Mouse (Mus musculus): ENCODE measurements at regions not wholly inside any gene's neighbourhood (a gene's known extent, or its start where the extent isn't known, plus 50 kb on each side); places are given as distances from the start of the nearest gene placed in this dataset.

DNA sequence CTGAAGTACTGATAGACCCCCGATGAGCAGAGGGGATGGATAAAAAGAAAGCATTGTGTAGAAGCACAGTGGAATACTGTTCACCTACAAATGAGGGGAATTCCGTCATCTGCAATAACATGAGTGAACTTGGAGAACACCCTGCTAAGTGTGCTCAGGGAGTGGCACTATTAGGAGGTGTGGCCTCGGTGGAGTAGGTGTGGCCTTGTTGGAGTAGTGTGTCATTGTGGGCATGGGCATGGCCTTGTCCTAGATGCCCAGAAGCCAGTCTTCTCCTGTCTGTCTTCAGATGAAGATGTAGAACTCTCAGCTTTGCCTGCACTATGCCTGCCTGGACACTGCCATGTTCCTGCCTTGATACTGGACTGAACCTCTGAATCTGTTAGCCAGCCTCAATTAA is 86.2 kb upstream of the Kl start:
- H3K27ac ChIP-seq (replicated peaks) = no peak overlapping the region
- no peak overlapping the region for H3K4me2 ChIP-seq
- H3K27me3 ChIP-seq = no peaks in the 10 kb centered on the region
- no peak overlapping the region for H3K9ac ChIP-seq
- no peaks in the 10 kb centered on the region for H3K4me1 ChIP-seq (replicated peaks)
- 85% methylated on average over 3 of the region's 3 CpGs for WGBS
- H3K4me3 ChIP-seq = no peak overlapping the region
- no peaks in the 10 kb centered on the region for H3K36me3 ChIP-seq
- H3K9me3 ChIP-seq = 0 out of 2 replicates have a peak, but pooled peaks cover 4% of the 10 kb centered on the region
- ATAC-seq (ENCODE audit: low read depth) = no peak

DNA sequence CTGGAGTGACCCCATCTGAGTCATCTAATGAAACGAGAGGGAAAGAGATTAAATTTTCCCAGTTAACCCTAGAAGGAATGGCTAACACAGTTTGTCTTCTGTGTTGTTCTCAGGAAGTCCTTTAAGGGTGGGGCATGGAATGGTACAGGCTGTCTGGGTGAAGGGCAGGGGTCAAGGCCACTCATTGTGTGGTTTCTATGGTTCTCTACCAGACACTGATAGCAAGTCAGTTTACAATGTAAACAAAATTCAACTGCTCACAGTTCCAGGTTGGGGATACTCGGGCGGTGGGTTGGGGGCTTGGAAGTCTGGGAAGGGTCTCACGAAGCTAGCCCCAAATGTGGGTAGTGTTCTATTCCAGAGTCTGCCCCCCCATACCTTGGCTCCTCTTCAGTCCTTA is 82.5 kb upstream of the Kl start:
- WGBS = 80% methylated on average over 4 of the region's 4 CpGs
- Histone ChIP-seq H3K27me3 (no peaks in the 10 kb centered on the region), H3K4me1 (replicated peaks) (no peaks in the 10 kb centered on the region), H3K9me3 (0 out of 2 replicates have a peak, but pooled peaks cover 4% of the 10 kb centered on the region), H3K36me3 (no peaks in the 10 kb centered on the region), H3K4me3 (no peak overlapping the region), H3K27ac (replicated peaks) (no peak overlapping the region), H3K9ac (no peak overlapping the region), H3K4me2 (no peak overlapping the region)
- no peak for ATAC-seq (ENCODE audit: low read depth)

DNA sequence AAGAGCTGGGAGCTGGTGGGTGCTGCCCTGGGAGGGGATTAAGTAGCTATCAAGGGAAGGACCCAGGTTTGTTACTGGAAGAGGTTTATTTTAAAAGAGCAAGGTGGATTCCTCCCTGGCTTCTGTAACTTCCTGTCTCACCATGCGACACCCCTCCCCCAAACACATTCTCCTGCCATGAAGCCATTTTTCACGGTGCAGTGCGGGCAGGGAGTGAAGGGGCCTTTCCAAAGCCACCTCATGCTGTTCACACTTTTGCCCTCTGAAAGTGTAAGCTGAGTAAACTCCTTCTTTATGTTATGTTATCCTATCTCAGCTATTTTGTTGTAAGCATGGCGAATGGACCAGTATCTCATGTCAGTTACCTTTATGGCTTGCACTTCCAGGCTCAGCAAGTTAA is 73.6 kb upstream of the Kl start:
- Histone ChIP-seq H3K4me3 (no peak overlapping the region), H3K4me1 (replicated peaks) (peaks cover 18% of the 10 kb centered on the region), H3K27ac (replicated peaks) (peak overlapping the region; percentile 25), H3K4me2 (no peak overlapping the region), H3K27me3 (no peaks in the 10 kb centered on the region), H3K36me3 (no peaks in the 10 kb centered on the region), H3K9ac (no peak overlapping the region), H3K9me3 (no peaks in the 10 kb centered on the region)
- ATAC-seq (ENCODE audit: low read depth) = no peak
- 38% methylated on average over 4 of the region's 4 CpGs for WGBS

DNA sequence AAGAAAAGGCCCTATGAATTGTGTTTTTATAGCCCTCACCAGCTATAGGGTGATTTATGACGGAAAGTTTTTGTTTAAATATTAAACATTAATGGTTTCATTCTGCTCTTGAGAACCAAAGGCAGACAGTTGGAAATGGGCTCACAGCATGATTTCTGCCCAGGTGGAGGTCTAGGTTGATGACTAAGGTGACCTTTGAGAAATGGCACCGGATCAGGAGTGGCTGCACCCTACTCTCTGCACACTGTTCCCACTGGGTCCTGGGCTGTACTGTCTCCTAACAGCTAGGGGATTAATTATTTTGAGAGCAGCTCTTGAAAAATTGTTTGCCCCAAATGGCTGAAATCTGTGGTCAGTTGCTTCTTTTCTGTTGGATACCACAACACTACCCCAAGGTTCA is 68.7 kb upstream of the Kl start:
- H3K27me3 ChIP-seq = no peaks in the 10 kb centered on the region
- no peak overlapping the region for H3K4me3 ChIP-seq
- no peaks in the 10 kb centered on the region for H3K9me3 ChIP-seq
- H3K36me3 ChIP-seq = no peaks in the 10 kb centered on the region
- 79% methylated on average over 2 of the region's 2 CpGs for WGBS
- no peak for ATAC-seq (ENCODE audit: low read depth)
- no peak overlapping the region for H3K27ac ChIP-seq (replicated peaks)
- H3K4me1 ChIP-seq (replicated peaks) = peaks cover 13% of the 10 kb centered on the region
- no peak overlapping the region for H3K4me2 ChIP-seq
- no peak overlapping the region for H3K9ac ChIP-seq

DNA sequence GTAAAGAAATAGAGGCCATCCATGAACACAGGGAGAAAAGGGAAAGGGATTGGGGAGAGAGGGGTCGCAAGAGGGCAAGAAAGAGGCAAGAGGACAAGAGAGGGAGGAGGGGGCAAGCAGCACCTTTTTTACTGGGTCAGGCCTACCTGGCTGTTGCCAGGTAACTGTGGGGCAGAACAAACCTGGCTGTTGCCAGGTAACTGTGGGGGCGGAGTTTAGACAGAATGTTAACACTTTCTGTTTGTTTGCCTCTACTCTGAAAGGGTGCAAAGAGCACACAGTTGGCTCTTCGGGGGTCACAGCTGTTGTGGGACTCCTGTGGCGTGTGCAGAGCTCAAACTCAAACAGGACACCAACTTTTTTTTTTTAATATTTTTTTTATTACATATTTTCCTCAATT is 62.3 kb upstream of the Kl start:
- 98% methylated on average over 4 of the region's 4 CpGs for WGBS
- no peak for ATAC-seq (ENCODE audit: low read depth)

DNA sequence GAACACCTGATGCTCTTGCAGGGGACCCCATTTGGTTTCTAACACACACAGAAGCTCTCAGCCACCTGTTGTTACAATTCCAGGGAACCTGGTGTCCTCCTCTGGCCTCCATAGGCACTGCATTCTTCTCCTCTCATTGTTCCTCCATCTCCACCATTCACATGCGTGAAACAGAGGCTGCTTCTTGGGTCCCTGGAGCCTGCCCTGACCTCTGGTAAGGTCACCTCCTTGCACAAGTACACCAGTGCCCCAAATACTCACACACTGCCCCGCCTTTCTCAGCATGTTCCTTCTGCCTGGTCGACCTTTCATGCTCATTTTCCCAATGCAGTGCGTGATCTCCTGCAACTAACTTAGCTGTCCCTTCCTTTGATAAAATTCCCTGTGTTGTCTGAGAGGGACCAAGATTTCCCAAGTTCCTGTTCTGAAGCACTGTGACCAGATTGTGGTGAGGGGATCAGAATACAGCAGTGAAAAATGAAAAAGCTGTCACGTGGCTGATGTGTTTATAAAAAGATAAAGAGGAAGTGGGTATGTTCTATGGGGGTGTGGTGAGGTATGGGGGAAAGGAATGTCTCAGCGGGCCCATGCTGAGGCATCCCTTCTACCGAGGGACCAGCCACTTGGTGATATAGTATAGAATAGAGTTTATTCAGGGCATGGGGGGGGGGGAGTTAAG is 61.0 kb upstream of the Kl start:
- H3K27ac ChIP-seq (replicated peaks) = no peak overlapping the region
- ATAC-seq (ENCODE audit: low read depth) = no peak
- WGBS = 51% methylated on average over 7 of the region's 7 CpGs

More for the DNA sequence above, 62.3 kb upstream of the Kl start:
- H3K27ac ChIP-seq (replicated peaks) = no peak overlapping the region
- H3K9ac ChIP-seq = no peak overlapping the region
- peaks cover 10% of the 10 kb centered on the region; the same call in 1 of the 2 replicates for H3K4me1 ChIP-seq (replicated peaks)
- no peaks in the 10 kb centered on the region for H3K9me3 ChIP-seq
- no peak overlapping the region for H3K4me3 ChIP-seq
- H3K27me3 ChIP-seq = no peaks in the 10 kb centered on the region
- H3K36me3 ChIP-seq = no peaks in the 10 kb centered on the region
- no peak overlapping the region for H3K4me2 ChIP-seq

DNA sequence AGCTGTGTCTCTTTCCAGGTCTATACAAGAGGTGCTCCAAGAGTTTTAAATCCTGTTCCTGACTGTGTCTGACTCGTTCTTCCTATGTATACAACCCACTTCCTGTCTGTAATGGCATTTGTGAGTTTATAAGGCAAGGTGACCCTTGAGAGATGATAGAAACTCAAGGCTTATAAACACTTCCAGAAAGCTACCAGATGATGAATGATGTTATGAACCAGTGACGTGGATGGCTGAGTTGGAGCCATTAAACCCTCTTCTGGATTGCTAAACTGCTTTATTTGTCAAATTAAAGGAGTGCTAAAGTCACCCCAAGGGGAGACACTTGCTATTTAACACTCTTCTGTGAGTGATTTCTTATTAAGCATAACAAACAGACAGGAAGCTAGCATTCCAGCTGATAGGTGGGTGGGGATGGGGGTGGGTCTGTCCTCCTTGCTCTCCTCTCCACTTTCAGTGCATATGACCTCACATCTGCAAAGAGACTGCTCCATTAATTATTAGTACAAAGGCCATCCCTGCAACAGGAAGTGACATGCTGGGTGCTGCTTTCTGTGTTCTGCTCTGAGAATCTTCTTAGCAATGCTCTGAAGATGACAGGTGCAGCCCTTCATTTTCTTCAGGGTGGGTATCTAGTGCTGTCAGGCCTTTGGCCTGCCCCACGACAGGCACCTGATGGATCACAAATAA is 58.2 kb upstream of the Kl start:
- 28% methylated on average over 3 of the region's 3 CpGs for WGBS
- Histone ChIP-seq H3K4me1 (replicated peaks) (peaks cover 10% of the 10 kb centered on the region; the same call in 1 of the 2 replicates), H3K36me3 (no peaks in the 10 kb centered on the region), H3K9me3 (no peaks in the 10 kb centered on the region), H3K4me3 (no peak overlapping the region), H3K27me3 (no peaks in the 10 kb centered on the region), H3K27ac (replicated peaks) (peak overlapping the region; percentile 49), H3K4me2 (no peak overlapping the region), H3K9ac (no peak overlapping the region)
- ATAC-seq (ENCODE audit: low read depth) = peak; percentile 62

More for the DNA sequence above, 61.0 kb upstream of the Kl start:
- Histone ChIP-seq H3K4me2 (no peak overlapping the region), H3K36me3 (no peaks in the 10 kb centered on the region), H3K27me3 (no peaks in the 10 kb centered on the region), H3K9me3 (no peaks in the 10 kb centered on the region), H3K9ac (no peak overlapping the region), H3K4me3 (no peak overlapping the region), H3K4me1 (replicated peaks) (peaks cover 10% of the 10 kb centered on the region; the same call in 1 of the 2 replicates)

DNA sequence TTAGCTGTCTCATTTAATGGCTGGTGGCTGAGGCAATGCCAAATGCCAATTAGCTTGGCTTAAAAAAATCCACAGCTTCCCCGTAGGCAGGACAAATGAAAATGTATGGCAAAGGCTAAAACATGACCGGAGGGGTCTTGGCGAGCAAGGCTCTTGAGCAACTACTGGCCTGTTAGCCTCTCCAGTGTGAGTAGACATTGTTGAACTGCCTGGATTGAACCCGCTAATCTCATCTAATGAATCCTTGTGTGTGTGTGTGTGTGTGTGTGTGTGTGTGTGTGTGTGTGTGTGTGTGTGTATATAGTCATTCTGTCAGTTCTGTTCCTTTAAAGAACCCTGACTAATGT is 57.7 kb upstream of the Kl start:
- H3K9ac ChIP-seq = no peak overlapping the region

DNA sequence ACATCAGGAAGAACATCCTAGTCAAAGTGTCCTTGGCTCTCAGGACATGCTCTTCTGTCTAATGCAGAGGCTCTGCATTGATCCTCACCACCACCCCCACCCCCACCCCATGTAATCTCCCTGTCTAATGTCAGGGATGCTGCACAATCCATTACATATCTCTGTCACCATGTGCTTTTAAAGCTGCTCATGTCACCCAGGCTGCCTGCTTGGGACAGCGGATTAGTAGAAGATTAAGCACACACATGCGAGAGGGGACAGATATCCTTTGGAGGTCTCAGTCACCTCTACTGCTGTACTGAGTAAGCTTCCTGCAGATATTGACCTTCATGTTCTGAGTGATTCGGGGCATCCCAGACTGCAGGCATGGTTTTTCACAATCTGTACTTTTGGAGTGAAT is 50.7 kb upstream of the Kl start:
- Histone ChIP-seq H3K27me3 (no peaks in the 10 kb centered on the region), H3K4me3 (no peak overlapping the region), H3K4me1 (replicated peaks) (peaks cover 15% of the 10 kb centered on the region), H3K9me3 (no peaks in the 10 kb centered on the region), H3K27ac (replicated peaks) (no peak overlapping the region), H3K4me2 (no peak overlapping the region), H3K9ac (no peak overlapping the region), H3K36me3 (no peaks in the 10 kb centered on the region)
- WGBS = 86% methylated on average over 3 of the region's 3 CpGs
- ATAC-seq (ENCODE audit: low read depth) = no peak

More for the DNA sequence above, 57.7 kb upstream of the Kl start:
- ATAC-seq (ENCODE audit: low read depth) = peak; percentile 48; the same call in 1 of the 2 replicates
- Histone ChIP-seq H3K4me2 (no peak overlapping the region), H3K4me3 (no peak overlapping the region), H3K9me3 (no peaks in the 10 kb centered on the region), H3K36me3 (no peaks in the 10 kb centered on the region), H3K27ac (replicated peaks) (peak overlapping the region; percentile 49), H3K27me3 (no peaks in the 10 kb centered on the region), H3K4me1 (replicated peaks) (peaks cover 10% of the 10 kb centered on the region; the same call in 1 of the 2 replicates)
- 61% methylated on average over 4 of the region's 4 CpGs for WGBS

Data from neural tube, embryonic 13.5 days (tissue).